In genomic region chr17:46251174-46251573, GRCm38 (mm10) we compare ENCODE assay signal across 19 mouse cellular contexts. TPM values are rescaled to one million over a fixed set of nuclear protein-coding genes. Genes with fewer than 3 reads are reported as not detected.
DNase-seq lines count a peak whose midpoint lies in the region; ATAC-seq and TF ChIP-seq lines count a peak whose summit lies in the region.
"Had no signal": no experiment of that assay in that cellular context is flagged by ENCODE, and none has a peak within 500 bp of the region (broad histone marks: within the 10 kb centered on the region; RNA-seq: fewer than 3 reads in every experiment).

No protein-coding gene starts in this region.

- peaks cover 27% of the 10 kb centered on the region for H3K36me3 ChIP-seq in forebrain, postnatal 0 days (ENCODE audit: insufficient read depth)
- peaks cover 39% of the 10 kb centered on the region for H3K36me3 ChIP-seq in forebrain, embryonic 13.5 days (ENCODE audit: poor library complexity, severe bottlenecking)
- H3K36me3 ChIP-seq in midbrain, embryonic 10.5 days = peaks cover 47% of the 10 kb centered on the region
- peaks cover 29% of the 10 kb centered on the region for H3K36me3 ChIP-seq in midbrain, embryonic 15.5 days (replicated peaks)
- H3K36me3 ChIP-seq in intestine, embryonic 15.5 days = peaks cover 27% of the 10 kb centered on the region

- H3K9ac ChIP-seq in forebrain, postnatal 0 days = no peak overlapping the region
- H3K9ac ChIP-seq in forebrain, embryonic 13.5 days = no peak overlapping the region
- H3K9ac ChIP-seq in midbrain, embryonic 15.5 days = no peak overlapping the region
- H3K9ac ChIP-seq in intestine, embryonic 15.5 days = no peak overlapping the region
- H3K9ac ChIP-seq: heart, embryonic 13.5 days; liver, embryonic 15.5 days had no signal

- peak; percentile 19; the same call in 1 of the 2 replicates for TF ChIP-seq CTCF in forebrain, postnatal 0 days (IDR thresholded peaks at IDR 0.05; ENCODE audit: low read depth)

- ATAC-seq in forebrain, postnatal 0 days = no peak
- ATAC-seq in forebrain, embryonic 13.5 days = no peak
- ATAC-seq in midbrain, embryonic 15.5 days (replicated peaks) = no peak
- no peak for ATAC-seq in intestine, embryonic 15.5 days
- ATAC-seq: Patski had no signal

- H3K4me3 ChIP-seq in forebrain, postnatal 0 days (ENCODE audit: low read depth, low read length) = no peak overlapping the region
- H3K4me3 ChIP-seq in forebrain, embryonic 13.5 days = no peak overlapping the region
- H3K4me3 ChIP-seq in midbrain, embryonic 10.5 days = 0 out of 2 replicates have a peak overlapping the region, but pooled peaks have one; percentile 1
- H3K4me3 ChIP-seq in midbrain, embryonic 15.5 days = no peak overlapping the region
- H3K4me3 ChIP-seq in intestine, embryonic 15.5 days (replicated peaks) = no peak overlapping the region
- H3K4me3 ChIP-seq: erythroblast, embryonic 14.5 days; heart, embryonic 13.5 days; liver, embryonic 15.5 days; neural tube, embryonic 12.5 days had no signal

- no peaks in the 10 kb centered on the region for H3K9me3 ChIP-seq in forebrain, postnatal 0 days (ENCODE audit: low read length)
- H3K9me3 ChIP-seq in forebrain, embryonic 13.5 days (replicated peaks) = no peaks in the 10 kb centered on the region
- no peaks in the 10 kb centered on the region for H3K9me3 ChIP-seq in midbrain, embryonic 10.5 days (replicated peaks)
- no peaks in the 10 kb centered on the region for H3K9me3 ChIP-seq in midbrain, embryonic 15.5 days
- H3K9me3 ChIP-seq in intestine, embryonic 15.5 days = no peaks in the 10 kb centered on the region
- H3K9me3 ChIP-seq: heart, embryonic 13.5 days; liver, embryonic 15.5 days; neural tube, embryonic 12.5 days had no signal

- H3K27ac ChIP-seq in forebrain, postnatal 0 days (ENCODE audit: low read depth, low read length) = no peak overlapping the region
- no peak overlapping the region for H3K27ac ChIP-seq in forebrain, embryonic 13.5 days
- no peak overlapping the region for H3K27ac ChIP-seq in midbrain, embryonic 10.5 days (replicated peaks)
- H3K27ac ChIP-seq in midbrain, embryonic 15.5 days = no peak overlapping the region
- no peak overlapping the region for H3K27ac ChIP-seq in intestine, embryonic 15.5 days
- H3K27ac ChIP-seq: heart, embryonic 13.5 days; liver, embryonic 15.5 days; neural tube, embryonic 12.5 days had no signal

- 86% methylated on average over 7 of the region's 7 CpGs for WGBS in forebrain, postnatal 0 days
- WGBS in forebrain, embryonic 13.5 days = 87% methylated on average over 7 of the region's 7 CpGs
- 79% methylated on average over 7 of the region's 7 CpGs for WGBS in midbrain, embryonic 10.5 days
- WGBS in midbrain, embryonic 15.5 days = 81% methylated on average over 7 of the region's 7 CpGs
- 79% methylated on average over 7 of the region's 7 CpGs for WGBS in intestine, embryonic 15.5 days

- no peaks in the 10 kb centered on the region for H3K27me3 ChIP-seq in forebrain, postnatal 0 days (ENCODE audit: insufficient read depth, low read length)
- H3K27me3 ChIP-seq in forebrain, embryonic 13.5 days = peaks cover 13% of the 10 kb centered on the region; the same call in 1 of the 2 replicates
- H3K27me3 ChIP-seq in midbrain, embryonic 10.5 days (ENCODE audit: low read depth, poor library complexity, severe bottlenecking) = peaks cover 22% of the 10 kb centered on the region
- H3K27me3 ChIP-seq in midbrain, embryonic 15.5 days (replicated peaks) = 0 out of 2 replicates have a peak, but pooled peaks cover 3% of the 10 kb centered on the region
- peaks cover 18% of the 10 kb centered on the region for H3K27me3 ChIP-seq in intestine, embryonic 15.5 days (replicated peaks)
- H3K27me3 ChIP-seq: Patski had no signal

- no peak for DNase-seq in forebrain, postnatal 0 days
- no peak for DNase-seq in midbrain, embryonic 10.5 days (ENCODE audit: low spot score)
- peak; percentile 59 for DNase-seq in ZHBTc4 (ENCODE audit: low read depth, low spot score)
- DNase-seq in thymus, postnatal 36 days = peak; percentile 29 to 45
- DNase-seq in cerebellum, postnatal 36 days = no peak
- DNase-seq: cerebellum, adult 8-10 months; gastrocnemius, postnatal 36 days; kidney, adult 9 months; lung, postnatal 36 days; midbrain, embryonic 14.5 days had no signal

- no peak overlapping the region for H3K4me2 ChIP-seq in forebrain, postnatal 0 days (ENCODE audit: low read depth)
- no peak overlapping the region for H3K4me2 ChIP-seq in forebrain, embryonic 13.5 days
- H3K4me2 ChIP-seq in midbrain, embryonic 15.5 days = no peak overlapping the region
- H3K4me2 ChIP-seq in intestine, embryonic 15.5 days (replicated peaks) = no peak overlapping the region
- H3K4me2 ChIP-seq: heart, embryonic 13.5 days; liver, embryonic 15.5 days; neural tube, embryonic 12.5 days had no signal

- peaks cover 29% of the 10 kb centered on the region for H3K4me1 ChIP-seq in forebrain, postnatal 0 days (ENCODE audit: insufficient read depth)
- H3K4me1 ChIP-seq in forebrain, embryonic 13.5 days = peaks cover 42% of the 10 kb centered on the region
- H3K4me1 ChIP-seq in midbrain, embryonic 10.5 days = peaks cover 51% of the 10 kb centered on the region
- peaks cover 50% of the 10 kb centered on the region for H3K4me1 ChIP-seq in midbrain, embryonic 15.5 days
- H3K4me1 ChIP-seq in intestine, embryonic 15.5 days (replicated peaks) = peaks cover 27% of the 10 kb centered on the region

RNA-seq across cellular contexts. Expression of gene Lrrc73, which starts 2.2 kb away (rescaled TPM):
- 51.5 and 56.6 TPM in 2 replicates for total RNA-seq in forebrain, postnatal 0 days (2014; rRNA removed)
- 36.1 and 37.2 TPM in 2 replicates for polyA plus RNA-seq in forebrain, postnatal 0 days (2015; fragmentation: Nextera tagmentation; extraction: Ambion mirVana)
- polyA plus RNA-seq in forebrain, embryonic 13.5 days (2015; fragmentation: Nextera tagmentation; extraction: Ambion mirVana) = 4.9 and 5.8 TPM in 2 replicates
- polyA plus RNA-seq in midbrain, embryonic 10.5 days (2016; fragmentation: Nextera tagmentation; extraction: Ambion mirVana) = 1.6 and 1.9 TPM in 2 replicates
- 14.7 and 16.6 TPM in 2 replicates for polyA plus RNA-seq in midbrain, embryonic 15.5 days (2015; fragmentation: Nextera tagmentation; extraction: Ambion mirVana)
- 0.46 and 0.69 TPM in 2 replicates for polyA plus RNA-seq in intestine, embryonic 15.5 days (2015; fragmentation: Nextera tagmentation; extraction: Ambion mirVana)
- total RNA-seq: hematopoietic stem cell, adult 5-6 weeks had no signal
- polyA plus RNA-seq: liver, embryonic 15.5 days had no signal

RNA-seq across cellular contexts. Expression of gene Yipf3, which starts 3.3 kb away (rescaled TPM):
- total RNA-seq in forebrain, postnatal 0 days (2014; rRNA removed) = 15.8 and 16.1 TPM in 2 replicates
- polyA plus RNA-seq in forebrain, postnatal 0 days (2015; fragmentation: Nextera tagmentation; extraction: Ambion mirVana) = 64.8 and 74.2 TPM in 2 replicates
- polyA plus RNA-seq in forebrain, embryonic 13.5 days (2015; fragmentation: Nextera tagmentation; extraction: Ambion mirVana) = 80.3 and 84.0 TPM in 2 replicates
- polyA plus RNA-seq in midbrain, embryonic 10.5 days (2016; fragmentation: Nextera tagmentation; extraction: Ambion mirVana) = 71.5 and 75.0 TPM in 2 replicates
- polyA plus RNA-seq in midbrain, embryonic 15.5 days (2015; fragmentation: Nextera tagmentation; extraction: Ambion mirVana) = 95.2 and 107 TPM in 2 replicates
- polyA plus RNA-seq in intestine, embryonic 15.5 days (2015; fragmentation: Nextera tagmentation; extraction: Ambion mirVana) = 86.8 and 111 TPM in 2 replicates

RNA-seq across cellular contexts. Expression of gene Polr1c, which starts 3.3 kb away (rescaled TPM):
- total RNA-seq in forebrain, postnatal 0 days (2014; rRNA removed) = 51.1 and 82.9 TPM in 2 replicates
- polyA plus RNA-seq in forebrain, postnatal 0 days (2015; fragmentation: Nextera tagmentation; extraction: Ambion mirVana) = 57.6 and 59.6 TPM in 2 replicates
- polyA plus RNA-seq in forebrain, embryonic 13.5 days (2015; fragmentation: Nextera tagmentation; extraction: Ambion mirVana) = 96.1 and 110 TPM in 2 replicates
- 131 and 138 TPM in 2 replicates for polyA plus RNA-seq in midbrain, embryonic 10.5 days (2016; fragmentation: Nextera tagmentation; extraction: Ambion mirVana)
- polyA plus RNA-seq in midbrain, embryonic 15.5 days (2015; fragmentation: Nextera tagmentation; extraction: Ambion mirVana) = 71.6 and 78.4 TPM in 2 replicates
- 75.3 and 75.8 TPM in 2 replicates for polyA plus RNA-seq in intestine, embryonic 15.5 days (2015; fragmentation: Nextera tagmentation; extraction: Ambion mirVana)

RNA-seq across cellular contexts. Expression of gene Tjap1, which starts 31.7 kb away (rescaled TPM):
- total RNA-seq in forebrain, postnatal 0 days (2014; rRNA removed) = 25.6 and 36.9 TPM in 2 replicates
- polyA plus RNA-seq in forebrain, postnatal 0 days (2015; fragmentation: Nextera tagmentation; extraction: Ambion mirVana) = 15.8 and 17.6 TPM in 2 replicates
- 36.9 and 38.9 TPM in 2 replicates for polyA plus RNA-seq in forebrain, embryonic 13.5 days (2015; fragmentation: Nextera tagmentation; extraction: Ambion mirVana)
- 65.8 and 68.2 TPM in 2 replicates for polyA plus RNA-seq in midbrain, embryonic 10.5 days (2016; fragmentation: Nextera tagmentation; extraction: Ambion mirVana)
- polyA plus RNA-seq in midbrain, embryonic 15.5 days (2015; fragmentation: Nextera tagmentation; extraction: Ambion mirVana) = 29.4 and 31.4 TPM in 2 replicates
- polyA plus RNA-seq in intestine, embryonic 15.5 days (2015; fragmentation: Nextera tagmentation; extraction: Ambion mirVana) = 28.6 and 29.6 TPM in 2 replicates

RNA-seq across cellular contexts. Expression of gene Dlk2, which starts 46.0 kb away (rescaled TPM):
- total RNA-seq in forebrain, postnatal 0 days (2014; rRNA removed) = 49.9 and 61.3 TPM in 2 replicates
- polyA plus RNA-seq in forebrain, postnatal 0 days (2015; fragmentation: Nextera tagmentation; extraction: Ambion mirVana) = 16.3 and 16.8 TPM in 2 replicates
- polyA plus RNA-seq in forebrain, embryonic 13.5 days (2015; fragmentation: Nextera tagmentation; extraction: Ambion mirVana) = 2.6 and 2.9 TPM in 2 replicates
- 0.68 and 0.78 TPM in 2 replicates for polyA plus RNA-seq in midbrain, embryonic 10.5 days (2016; fragmentation: Nextera tagmentation; extraction: Ambion mirVana)
- 22.5 and 23.7 TPM in 2 replicates for polyA plus RNA-seq in midbrain, embryonic 15.5 days (2015; fragmentation: Nextera tagmentation; extraction: Ambion mirVana)
- polyA plus RNA-seq in intestine, embryonic 15.5 days (2015; fragmentation: Nextera tagmentation; extraction: Ambion mirVana) = 0.64 and 0.77 TPM in 2 replicates
- total RNA-seq: hematopoietic stem cell, adult 5-6 weeks had no signal
- polyA plus RNA-seq: erythroblast, embryonic 14.5 days; liver, embryonic 15.5 days had no signal

Comparison
In these comparisons a context has a peak if more than half of its experiments do, and no peak if none do; other contexts are left out.
1. DNase-seq: peak in ZHBTc4 (single experiment) and thymus, postnatal 36 days (2 of 2); none in forebrain, postnatal 0 days (single experiment), midbrain, embryonic 10.5 days (single experiment) and cerebellum, postnatal 36 days (0 of 2).